Mouse (Mus musculus) neural tube, embryonic 15.5 days (tissue): Measurements from ENCODE around the gene Scyl1. TPM values are rescaled to one million over a fixed set of nuclear protein-coding genes. Genes with fewer than 3 reads are reported as not detected.
A peak's percentile ranks its signal among the peaks of the same experiment; 100 is the strongest.

ENCODE experiments used
- ATAC-seq: fragments of 200-750 bp; cut with Nextera tagmentation; 2 replicates; pipeline ENCODE4 v1.8.0; 2017; ENCODE audit warnings: mild to moderate bottlenecking, moderate TSS enrichment, moderate library complexity; ENCODE audit not compliant: low FRiP score
- H3K27ac ChIP-seq: fragments of 300-500 bp; sonication (generic); replicated peaks from 2 replicates; pipeline ENCODE4 v1.5.1; 2015; ENCODE audit warnings: mild to moderate bottlenecking, inconsistent platforms
- H3K27me3 ChIP-seq: fragments of 300-500 bp; sonication (generic); replicated peaks from 2 replicates; pipeline ENCODE4 v1.6.1; 2015; ENCODE audit warnings: inconsistent platforms
- H3K36me3 ChIP-seq: fragments of 300-500 bp; sonication (generic); 2 replicates; pipeline ENCODE4 v1.6.1; 2015; ENCODE audit warnings: inconsistent platforms
- H3K4me1 ChIP-seq: fragments of 300-500 bp; sonication (generic); 2 replicates; pipeline ENCODE4 v1.6.1; 2015; ENCODE audit warnings: inconsistent platforms
- H3K4me2 ChIP-seq: fragments of 300-500 bp; sonication (generic); 2 replicates; pipeline ENCODE4 v1.6.1; 2015; ENCODE audit warnings: inconsistent platforms, mild to moderate bottlenecking, moderate library complexity
- H3K4me3 ChIP-seq: fragments of 300-500 bp; sonication (generic); replicated peaks from 2 replicates; pipeline ENCODE4 v1.5.1; 2015; ENCODE audit warnings: mild to moderate bottlenecking, inconsistent platforms
- H3K9ac ChIP-seq: fragments of 300-500 bp; sonication (generic); replicated peaks from 2 replicates; pipeline ENCODE4 v1.6.1; 2015; ENCODE audit warnings: mild to moderate bottlenecking, inconsistent platforms
- H3K9me3 ChIP-seq: fragments of 300-500 bp; sonication (generic); replicated peaks from 2 replicates; pipeline ENCODE4 v1.6.1; 2016; ENCODE audit warnings: inconsistent platforms
- WGBS: fragments of 180-500 bp; shearing (Covaris S2); methylation state at CpG from one replicate; pipeline ENCODE4 v1.1.7; 2015; ENCODE audit warnings: mixed read lengths; 5-methylcytosine and 5-hydroxymethylcytosine counted together
- polyA plus RNA-seq: library from polyadenylated mRNA; unstranded; fragments of >200 nt; fragmentation: Nextera tagmentation; extraction: Ambion mirVana; gene quantifications from 2 replicates; pipeline ENCODE4 v1.2.1, GENCODE M21; 2015

Scyl1 gene
- polyA plus RNA-seq, 1 experiment from 2014 or later, result 83.1 TPM

GRCm38 (mm10) chr19:5749476-5749875 lies 21.7 kb downstream of the Scyl1 start:
- H3K27me3 ChIP-seq, result peaks cover 78% of the 10 kb centered on the region
- WGBS, result 85% methylated on average over 6 of the region's 6 CpGs

GRCm38 (mm10) chr19:5746907-5747363 lies 24.3 kb downstream of the Scyl1 start:
- H3K27ac ChIP-seq, result no peak overlapping the region
- no peaks in the 10 kb centered on the region for H3K36me3 ChIP-seq
- peaks cover 48% of the 10 kb centered on the region for H3K4me1 ChIP-seq
- 0 out of 2 replicates have a peak, but pooled peaks have one; percentile 26 for ATAC-seq
- WGBS, result 22% methylated on average over 12 of the region's 12 CpGs
- no peak overlapping the region for H3K9ac ChIP-seq
- peak overlapping the region; percentile 57 for H3K4me2 ChIP-seq
- no peak overlapping the region for H3K4me3 ChIP-seq
- H3K9me3 ChIP-seq, result no peaks in the 10 kb centered on the region
- H3K27me3 ChIP-seq, result peaks cover 79% of the 10 kb centered on the region

More at GRCm38 (mm10) chr19:5749476-5749875, 21.7 kb downstream of the Scyl1 start:
- H3K4me2 ChIP-seq, result no peak overlapping the region
- no peak overlapping the region for H3K9ac ChIP-seq
- no peak overlapping the region for H3K27ac ChIP-seq
- ATAC-seq, result no peak
- no peaks in the 10 kb centered on the region for H3K36me3 ChIP-seq
- no peaks in the 10 kb centered on the region for H3K9me3 ChIP-seq
- peaks cover 26% of the 10 kb centered on the region for H3K4me1 ChIP-seq
- no peak overlapping the region for H3K4me3 ChIP-seq

GRCm38 (mm10) chr19:5745756-5746710 lies 25.2 kb downstream of the Scyl1 start:
- peaks cover 70% of the 10 kb centered on the region for H3K27me3 ChIP-seq
- 6% methylated on average over 36 of the region's 36 CpGs for WGBS
- peak; percentile 54 for ATAC-seq

GRCm38 (mm10) chr19:5743576-5743975 lies 27.6 kb downstream of the Scyl1 start:
- no peak for ATAC-seq
- WGBS, result 44% methylated on average over 5 of the region's 5 CpGs
- Histone ChIP-seq H3K4me1 (peaks cover 64% of the 10 kb centered on the region), H3K36me3 (no peaks in the 10 kb centered on the region), H3K9me3 (no peaks in the 10 kb centered on the region), H3K4me3 (peak overlapping the region; percentile 57; the same call in 1 of the 2 replicates), H3K9ac (0 out of 2 replicates have a peak overlapping the region, but pooled peaks have one; percentile 9), H3K27ac (no peak overlapping the region), H3K4me2 (peak overlapping the region; percentile 98; the same call in 1 of the 2 replicates), H3K27me3 (peaks cover 58% of the 10 kb centered on the region)

More at GRCm38 (mm10) chr19:5745756-5746710, 25.2 kb downstream of the Scyl1 start:
- peaks cover 52% of the 10 kb centered on the region for H3K4me1 ChIP-seq
- peak overlapping the region; percentile 57 for H3K4me2 ChIP-seq
- peak overlapping the region; percentile 44 for H3K9ac ChIP-seq
- peak overlapping the region; percentile 28 for H3K4me3 ChIP-seq
- no peaks in the 10 kb centered on the region for H3K9me3 ChIP-seq
- H3K36me3 ChIP-seq, result no peaks in the 10 kb centered on the region
- peak overlapping the region; percentile 23; the same call in 1 of the 2 replicates for H3K27ac ChIP-seq

- peaks cover 57% of the 10 kb centered on the region for H3K27me3 ChIP-seq
- WGBS, result 1% methylated on average over 31 of the region's 32 CpGs
Observed at GRCm38 (mm10) chr19:5742241-5742641, 29.0 kb downstream of the Scyl1 start.

GRCm38 (mm10) chr19:5741641-5742240 lies 29.5 kb downstream of the Scyl1 start:
- H3K4me2 ChIP-seq, result peak overlapping the region; percentile 98
- H3K9ac ChIP-seq, result peak overlapping the region; percentile 70
- peak overlapping the region; percentile 57 for H3K4me3 ChIP-seq
- H3K4me1 ChIP-seq, result peaks cover 62% of the 10 kb centered on the region
- peaks cover 58% of the 10 kb centered on the region for H3K27me3 ChIP-seq
- under 1% methylated on average over 48 of the region's 55 CpGs for WGBS
- H3K9me3 ChIP-seq, result no peaks in the 10 kb centered on the region
- H3K36me3 ChIP-seq, result no peaks in the 10 kb centered on the region
- peak; percentile 56; the same call in 1 of the 2 replicates for ATAC-seq
- H3K27ac ChIP-seq, result peak overlapping the region; percentile 86

More at GRCm38 (mm10) chr19:5742241-5742641, 29.0 kb downstream of the Scyl1 start:
- H3K27ac ChIP-seq, result peak overlapping the region; percentile 86
- H3K4me3 ChIP-seq, result peak overlapping the region; percentile 57
- no peaks in the 10 kb centered on the region for H3K36me3 ChIP-seq
- ATAC-seq, result peak; percentile 45; the same call in 1 of the 2 replicates
- H3K9ac ChIP-seq, result peak overlapping the region; percentile 70
- H3K4me1 ChIP-seq, result peaks cover 64% of the 10 kb centered on the region
- H3K9me3 ChIP-seq, result no peaks in the 10 kb centered on the region
- H3K4me2 ChIP-seq, result peak overlapping the region; percentile 98

- H3K9ac ChIP-seq, result peak within 1 kb of the TSS; percentile 70
- no peaks in the 10 kb centered on the region for H3K36me3 ChIP-seq
- H3K4me2 ChIP-seq, result peak within 1 kb of the TSS; percentile 98
- 22% methylated on average over 13 of the region's 14 CpGs for WGBS
- H3K9me3 ChIP-seq, result no peaks in the 10 kb centered on the region
- H3K27ac ChIP-seq, result peak within 1 kb of the TSS; percentile 86
- H3K27me3 ChIP-seq, result peaks cover 55% of the 10 kb centered on the region
- ATAC-seq, result peak; percentile 70
- H3K4me3 ChIP-seq, result peak within 1 kb of the TSS; percentile 57
- H3K4me1 ChIP-seq, result peaks cover 51% of the 10 kb centered on the region
Observed at GRCm38 (mm10) chr19:5740320-5741317, 30.6 kb downstream of the Scyl1 start, which contains the start of gene Ltbp3. Gene Ltbp3, plus strand, starts transcription at chr19:5740904.

GRCm38 (mm10) chr19:5739446-5739845 lies 31.8 kb downstream of the Scyl1 start:
- Histone ChIP-seq H3K4me1 (peaks cover 40% of the 10 kb centered on the region), H3K4me2 (no peak overlapping the region), H3K36me3 (no peaks in the 10 kb centered on the region), H3K27ac (no peak overlapping the region), H3K9ac (no peak overlapping the region), H3K9me3 (no peaks in the 10 kb centered on the region), H3K4me3 (no peak overlapping the region), H3K27me3 (peaks cover 50% of the 10 kb centered on the region)
- WGBS, result 75% methylated on average over 2 of the region's 2 CpGs
- ATAC-seq, result no peak

- H3K9ac ChIP-seq, result no peak overlapping the region
Observed at GRCm38 (mm10) chr19:5734325-5734724, 36.9 kb downstream of the Scyl1 start.

GRCm38 (mm10) chr19:5731264-5731978 lies 39.8 kb downstream of the Scyl1 start:
- peak overlapping the region; percentile 84 for H3K4me3 ChIP-seq
- peak; percentile 86 for ATAC-seq
- H3K4me1 ChIP-seq, result peaks cover 47% of the 10 kb centered on the region
- H3K36me3 ChIP-seq, result no peaks in the 10 kb centered on the region
- peak overlapping the region; percentile 76 for H3K27ac ChIP-seq
- H3K4me2 ChIP-seq, result peak overlapping the region; percentile 89
- under 1% methylated on average over 47 of the region's 47 CpGs for WGBS
- H3K9me3 ChIP-seq, result no peaks in the 10 kb centered on the region
- peak overlapping the region; percentile 74 for H3K9ac ChIP-seq
- peaks cover 14% of the 10 kb centered on the region; the same call in 1 of the 2 replicates for H3K27me3 ChIP-seq

More at GRCm38 (mm10) chr19:5734325-5734724, 36.9 kb downstream of the Scyl1 start:
- Histone ChIP-seq H3K4me3 (no peak overlapping the region), H3K36me3 (no peaks in the 10 kb centered on the region), H3K27ac (no peak overlapping the region), H3K9me3 (no peaks in the 10 kb centered on the region), H3K4me1 (peaks cover 23% of the 10 kb centered on the region), H3K27me3 (peaks cover 26% of the 10 kb centered on the region), H3K4me2 (no peak overlapping the region)
- ATAC-seq, result no peak
- WGBS, result 82% methylated on average over 9 of the region's 9 CpGs
